Mouse (Mus musculus): ENCODE results near the gene Tenm2.
A peak's percentile ranks its signal among the peaks of the same experiment; 100 is the strongest.

The Tenm2 gene

GRCm38 (mm10) chr11:35973135-35973534, 1262.6 kb downstream of the Tenm2 start:
- DNase-seq = no peak

- no peak for DNase-seq
Observed at GRCm38 (mm10) chr11:35972270-35972931, 1263.4 kb downstream of the Tenm2 start.

GRCm38 (mm10) chr11:35970806-35971705, 1264.7 kb downstream of the Tenm2 start:
- no peak for DNase-seq

GRCm38 (mm10) chr11:35968291-35968690, 1267.5 kb downstream of the Tenm2 start:
- DNase-seq = no peak

GRCm38 (mm10) chr11:35963981-35964549, 1271.7 kb downstream of the Tenm2 start:
- DNase-seq = no peak

GRCm38 (mm10) chr11:35963554-35963953, 1272.2 kb downstream of the Tenm2 start:
- DNase-seq = peak; percentile 55

- no peak for DNase-seq
Observed at GRCm38 (mm10) chr11:35962431-35962830, 1273.3 kb downstream of the Tenm2 start.

GRCm38 (mm10) chr11:35959270-35959669, 1276.5 kb downstream of the Tenm2 start:
- DNase-seq = no peak
